Mouse (Mus musculus): ENCODE measurements around the gene Mt4. TPM values are rescaled to one million over a fixed set of nuclear protein-coding genes. Genes with fewer than 3 reads are reported as not detected.

Gene Mt4
- polyA plus RNA-seq, 1 experiment from 2014 or later, result not detected

DNA sequence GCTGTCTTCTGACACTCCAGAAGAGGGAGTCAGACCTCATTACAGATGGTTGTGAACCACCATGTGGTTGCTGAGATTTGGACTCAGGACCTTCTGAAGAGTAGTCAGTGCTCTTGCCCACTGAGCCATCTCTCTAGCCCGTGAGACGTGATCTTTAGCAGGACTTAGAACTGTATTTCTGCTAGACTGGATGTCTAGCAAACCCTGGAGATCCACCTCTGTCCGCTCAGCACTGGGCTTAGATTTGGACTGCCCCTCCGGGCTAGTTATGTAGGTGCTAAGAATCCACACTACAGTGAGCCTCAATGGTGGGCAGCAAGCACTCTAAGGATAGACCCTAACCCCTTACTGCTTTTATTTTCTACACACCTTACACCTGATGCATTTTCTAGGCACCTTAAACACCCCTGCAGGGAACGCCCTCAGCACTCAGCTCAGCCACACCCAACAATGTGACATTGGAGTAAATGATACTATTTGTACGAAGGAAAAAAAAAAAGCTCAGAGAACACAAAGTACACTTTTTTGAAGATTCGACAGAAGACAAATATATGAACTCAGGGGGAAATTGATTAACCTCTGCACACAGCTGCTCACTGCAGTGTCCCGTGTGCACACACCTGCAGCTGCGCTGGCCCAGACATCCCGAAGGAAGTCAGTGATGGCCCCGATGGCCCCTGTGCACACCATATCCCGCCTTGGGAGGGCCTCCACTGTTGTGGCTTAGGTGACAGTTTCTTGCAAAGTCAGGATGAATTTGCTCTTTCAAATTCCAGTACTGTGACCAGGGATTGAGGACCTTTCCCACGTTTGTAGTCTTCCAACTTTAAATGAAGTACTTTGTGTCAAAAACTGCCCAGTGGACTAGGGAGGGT, 45.3 kb downstream of the Mt4 start:
- WGBS, result 61% methylated on average over 13 of the region's 13 CpGs
- Histone ChIP-seq H3K27ac (replicated peaks) (0 out of 2 replicates have a peak overlapping the region, but pooled peaks have one; percentile 36), H3K36me3 (no peaks in the 10 kb centered on the region), H3K9ac (no peak overlapping the region), H3K4me1 (peaks cover 52% of the 10 kb centered on the region), H3K9me3 (no peaks in the 10 kb centered on the region), H3K4me2 (peak overlapping the region; percentile 73), H3K27me3 (replicated peaks) (peaks cover 96% of the 10 kb centered on the region), H3K4me3 (peak overlapping the region; percentile 45)
- ATAC-seq (ENCODE audit: extremely low read depth, insufficient number of reproducible peaks, low FRiP score, low TSS enrichment), result no peak

DNA sequence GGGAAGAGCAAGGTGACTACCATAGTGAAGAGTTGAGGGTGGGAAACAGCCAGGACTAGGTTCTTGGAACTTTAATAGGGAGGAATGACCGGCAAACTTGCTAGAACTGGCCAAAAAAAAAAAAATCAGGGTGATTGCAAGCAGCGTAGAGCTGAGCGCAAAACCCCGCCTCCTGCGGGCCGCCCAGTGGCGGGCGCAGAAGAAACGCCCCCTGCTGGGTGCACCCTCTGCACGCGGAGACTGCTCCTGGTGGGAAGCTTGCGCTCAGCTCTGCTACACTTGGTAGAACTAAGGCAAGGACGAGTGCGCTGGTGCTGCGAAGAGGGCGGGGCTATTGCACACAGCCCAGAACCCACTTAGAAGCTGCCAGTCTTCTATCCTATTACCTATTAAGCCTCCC, 46.1 kb downstream of the Mt4 start:
- under 1% methylated on average over 16 of the region's 16 CpGs for WGBS
- Histone ChIP-seq H3K27ac (replicated peaks) (0 out of 2 replicates have a peak overlapping the region, but pooled peaks have one; percentile 36), H3K9ac (peak overlapping the region; percentile 73)

DNA sequence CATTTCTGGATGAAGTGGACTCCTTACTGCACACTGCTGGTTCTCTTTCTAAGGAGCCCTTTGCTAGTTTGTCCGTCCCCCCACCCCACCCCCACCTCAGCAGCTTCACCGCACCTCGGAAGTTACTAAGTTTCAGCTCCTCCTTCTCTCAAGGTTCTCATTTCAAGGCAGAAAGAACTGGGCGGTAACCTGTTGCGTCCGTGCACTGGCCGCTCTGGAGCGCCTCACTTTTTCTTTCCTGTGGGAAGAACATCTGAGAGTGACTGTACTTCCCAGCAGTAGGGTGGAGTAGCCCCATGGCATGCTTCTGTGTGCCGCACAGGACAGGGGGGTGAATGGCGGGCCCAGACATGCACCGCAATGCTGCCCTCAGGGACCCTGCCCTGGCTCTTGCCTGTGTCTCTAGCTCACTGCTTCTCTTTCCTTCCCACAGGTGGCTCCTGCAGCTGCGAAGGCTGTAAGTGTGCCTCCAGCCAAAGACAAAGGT, 47.4 kb downstream of the Mt4 start:
- WGBS, result 30% methylated on average over 12 of the region's 12 CpGs
- no peak for ATAC-seq (ENCODE audit: extremely low read depth, insufficient number of reproducible peaks, low FRiP score, low TSS enrichment)
- Histone ChIP-seq H3K4me3 (no peak overlapping the region), H3K9me3 (no peaks in the 10 kb centered on the region), H3K36me3 (no peaks in the 10 kb centered on the region), H3K9ac (no peak overlapping the region), H3K27ac (replicated peaks) (no peak overlapping the region), H3K27me3 (replicated peaks) (peaks cover 91% of the 10 kb centered on the region), H3K4me1 (peaks cover 54% of the 10 kb centered on the region), H3K4me2 (peak overlapping the region; percentile 28)

More for the DNA sequence above, 46.1 kb downstream of the Mt4 start:
- no peaks in the 10 kb centered on the region for H3K9me3 ChIP-seq
- peak overlapping the region; percentile 45 for H3K4me3 ChIP-seq
- peaks cover 96% of the 10 kb centered on the region for H3K27me3 ChIP-seq (replicated peaks)
- peaks cover 57% of the 10 kb centered on the region for H3K4me1 ChIP-seq
- ATAC-seq (ENCODE audit: extremely low read depth, insufficient number of reproducible peaks, low FRiP score, low TSS enrichment), result peak; percentile 59
- H3K36me3 ChIP-seq, result no peaks in the 10 kb centered on the region
- peak overlapping the region; percentile 73 for H3K4me2 ChIP-seq

DNA sequence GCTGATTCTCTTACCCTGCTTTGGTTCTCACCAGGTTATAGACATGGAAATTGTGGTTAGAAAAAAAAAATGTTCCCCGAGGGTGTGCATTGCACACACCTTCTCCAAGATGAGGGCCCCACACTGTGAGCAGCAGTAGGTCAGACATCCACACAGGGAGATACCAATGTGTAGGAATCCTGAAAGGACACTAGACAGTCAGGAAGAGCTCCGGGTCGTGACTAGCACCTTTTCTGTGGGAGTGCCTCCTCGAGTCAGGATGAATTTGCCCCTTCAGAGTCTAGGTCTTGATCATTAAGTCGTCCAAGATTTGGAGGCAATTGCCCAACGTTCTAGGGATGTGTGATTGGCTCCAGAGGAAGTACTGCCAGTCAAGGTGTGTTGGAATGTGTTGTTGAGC, 48.8 kb downstream of the Mt4 start:
- WGBS, result 58% methylated on average over 6 of the region's 6 CpGs
- Histone ChIP-seq H3K27ac (replicated peaks) (no peak overlapping the region), H3K4me1 (peaks cover 50% of the 10 kb centered on the region)

DNA sequence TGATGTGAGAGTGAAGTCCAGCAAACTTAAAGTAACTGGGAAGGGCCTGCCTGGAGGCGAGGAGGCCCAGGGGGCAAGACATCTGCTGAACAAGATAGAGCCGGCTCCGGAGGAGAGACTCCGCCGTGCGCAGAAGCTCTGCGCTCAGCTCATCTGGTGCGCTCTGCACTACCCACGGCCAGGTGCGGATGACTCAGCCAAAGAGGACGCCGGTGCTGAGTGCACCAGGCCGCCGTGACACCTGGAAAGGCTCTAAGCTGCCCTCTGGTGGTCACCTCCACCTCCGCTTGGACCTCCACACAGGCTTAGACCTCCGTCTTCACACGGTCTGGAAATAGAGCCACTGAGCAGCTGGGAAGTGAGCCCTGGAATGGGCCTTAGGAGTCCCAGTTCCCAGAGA, 49.5 kb downstream of the Mt4 start:
- WGBS, result 5% methylated on average over 17 of the region's 17 CpGs
- no peak overlapping the region for H3K27ac ChIP-seq (replicated peaks)
- H3K9me3 ChIP-seq, result no peaks in the 10 kb centered on the region
- peaks cover 72% of the 10 kb centered on the region for H3K27me3 ChIP-seq (replicated peaks)
- H3K36me3 ChIP-seq, result no peaks in the 10 kb centered on the region
- ATAC-seq (ENCODE audit: extremely low read depth, insufficient number of reproducible peaks, low FRiP score, low TSS enrichment), result peak; percentile 69
- H3K4me2 ChIP-seq, result peak overlapping the region; percentile 65
- peaks cover 54% of the 10 kb centered on the region for H3K4me1 ChIP-seq
- peak overlapping the region; percentile 31; the same call in 1 of the 2 replicates for H3K4me3 ChIP-seq
- H3K9ac ChIP-seq, result peak overlapping the region; percentile 61; the same call in 1 of the 2 replicates

More for the DNA sequence above, 48.8 kb downstream of the Mt4 start:
- H3K36me3 ChIP-seq, result no peaks in the 10 kb centered on the region
- no peak overlapping the region for H3K4me3 ChIP-seq
- H3K9ac ChIP-seq, result no peak overlapping the region
- H3K4me2 ChIP-seq, result peak overlapping the region; percentile 65; the same call in 1 of the 2 replicates
- H3K27me3 ChIP-seq (replicated peaks), result peaks cover 77% of the 10 kb centered on the region
- H3K9me3 ChIP-seq, result no peaks in the 10 kb centered on the region
- ATAC-seq (ENCODE audit: extremely low read depth, insufficient number of reproducible peaks, low FRiP score, low TSS enrichment), result no peak

DNA sequence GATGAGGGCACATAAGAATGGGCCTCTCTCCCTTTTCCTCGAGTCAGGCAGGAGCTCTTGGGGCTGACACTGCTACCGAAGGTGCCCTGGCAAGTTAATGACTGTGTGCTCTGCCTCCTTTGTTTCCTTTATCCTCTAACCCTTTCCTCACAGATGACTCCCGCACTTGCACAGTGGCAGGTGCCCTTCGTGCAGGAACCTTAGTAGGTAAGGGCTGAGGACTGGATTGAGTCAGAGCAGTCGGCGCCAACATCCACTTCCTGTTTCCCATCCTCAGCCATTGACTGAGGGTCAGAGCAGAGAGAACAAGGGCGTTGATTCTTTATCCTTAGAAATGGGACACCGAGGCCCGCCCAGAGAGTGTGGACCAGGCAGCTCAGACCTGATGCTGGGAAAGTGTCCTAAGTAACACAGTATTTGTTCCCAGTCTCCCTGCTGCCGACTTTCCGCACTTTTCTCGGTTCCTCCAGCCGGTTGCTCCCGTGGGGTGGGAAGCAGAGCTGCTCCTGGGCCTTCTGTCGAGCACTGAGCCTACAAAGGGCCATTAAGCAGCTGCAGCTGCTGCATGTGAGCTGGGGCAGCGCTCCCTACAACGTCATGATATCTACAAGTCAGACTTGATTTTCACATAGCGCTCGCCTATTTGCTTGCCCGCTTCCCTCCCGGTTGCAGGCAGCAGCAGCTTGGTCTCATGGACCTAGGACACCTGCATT, 50.4 kb downstream of the Mt4 start:
- Histone ChIP-seq H3K4me3 (no peak overlapping the region), H3K9ac (peak overlapping the region; percentile 61; the same call in 1 of the 2 replicates), H3K27me3 (replicated peaks) (peaks cover 63% of the 10 kb centered on the region), H3K36me3 (no peaks in the 10 kb centered on the region), H3K9me3 (no peaks in the 10 kb centered on the region), H3K4me2 (peak overlapping the region; percentile 65), H3K27ac (replicated peaks) (peak overlapping the region; percentile 9; the same call in 1 of the 2 replicates), H3K4me1 (peaks cover 54% of the 10 kb centered on the region)
- WGBS, result 41% methylated on average over 21 of the region's 21 CpGs
- no peak for ATAC-seq (ENCODE audit: extremely low read depth, insufficient number of reproducible peaks, low FRiP score, low TSS enrichment)

Other genes starting within 250 kb of the Mt4 start
- 41.8 and 44.8 TPM in 2 replicates for gene Amfr, start 124.4 kb upstream of the Mt4 start, polyA plus RNA-seq (2015; fragmentation: Nextera tagmentation; extraction: Ambion mirVana)
- 73.6 and 74.6 TPM in 2 replicates for gene Nudt21, start 100.2 kb upstream of the Mt4 start, polyA plus RNA-seq (2015; fragmentation: Nextera tagmentation; extraction: Ambion mirVana)
- 9.2 TPM in 2 replicates for gene Ogfod1, start 100.0 kb upstream of the Mt4 start, polyA plus RNA-seq (2015; fragmentation: Nextera tagmentation; extraction: Ambion mirVana)
- 6.3 and 7.1 TPM in 2 replicates for gene Bbs2, start 38.3 kb upstream of the Mt4 start, polyA plus RNA-seq (2015; fragmentation: Nextera tagmentation; extraction: Ambion mirVana)
- gene Mt3, start 15.4 kb downstream of the Mt4 start, polyA plus RNA-seq (2015; fragmentation: Nextera tagmentation; extraction: Ambion mirVana), result 36.5 and 47.5 TPM in 2 replicates
- 27.9 and 61.6 TPM in 2 replicates for gene Mt2, start 35.5 kb downstream of the Mt4 start, polyA plus RNA-seq (2015; fragmentation: Nextera tagmentation; extraction: Ambion mirVana)
- gene Mt1, start 41.9 kb downstream of the Mt4 start, polyA plus RNA-seq (2015; fragmentation: Nextera tagmentation; extraction: Ambion mirVana), result 230 and 374 TPM in 2 replicates
- 58.0 and 65.9 TPM in 2 replicates for gene Nup93, start 77.4 kb downstream of the Mt4 start, polyA plus RNA-seq (2015; fragmentation: Nextera tagmentation; extraction: Ambion mirVana)
- gene Slc12a3, start 192.0 kb downstream of the Mt4 start, polyA plus RNA-seq (2015; fragmentation: Nextera tagmentation; extraction: Ambion mirVana), result not detected in 2 replicates
- 80.6 and 81.1 TPM in 2 replicates for gene Herpud1, start 249.2 kb downstream of the Mt4 start, polyA plus RNA-seq (2015; fragmentation: Nextera tagmentation; extraction: Ambion mirVana)

Measured in heart, embryonic 13.5 days (tissue).